Mouse (Mus musculus) heart, adult 11 months (tissue): ENCODE measurements around the gene Slc27a5.

ENCODE experiments used
- DNase-seq: peaks from one replicate; pipeline ENCODE4 v3.0.0; 2022

Slc27a5 gene

GRCm38 (mm10) chr7:12980291-12980690, 17.7 kb downstream of the Slc27a5 start:
- no peak for DNase-seq

DNA sequence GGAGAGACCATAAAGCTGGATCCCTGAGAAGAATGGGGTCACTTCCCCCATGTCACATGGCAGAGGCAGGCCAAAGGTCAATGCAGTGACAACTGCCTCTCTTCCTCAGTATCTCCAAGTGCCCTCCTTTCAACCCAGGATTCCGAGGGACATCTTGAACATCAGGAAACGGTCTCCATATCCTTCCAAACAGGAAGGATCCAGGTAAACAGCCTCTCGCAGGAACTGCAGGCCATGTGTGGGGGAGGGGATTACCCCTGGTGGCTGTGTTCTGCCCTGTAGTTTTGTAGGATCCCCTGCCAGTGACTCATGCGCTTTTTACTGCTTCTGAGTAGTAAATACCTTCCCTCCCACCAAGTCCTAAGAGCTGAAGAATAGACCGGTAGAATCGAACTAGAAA, 18.2 kb downstream of the Slc27a5 start:
- no peak for DNase-seq

DNA sequence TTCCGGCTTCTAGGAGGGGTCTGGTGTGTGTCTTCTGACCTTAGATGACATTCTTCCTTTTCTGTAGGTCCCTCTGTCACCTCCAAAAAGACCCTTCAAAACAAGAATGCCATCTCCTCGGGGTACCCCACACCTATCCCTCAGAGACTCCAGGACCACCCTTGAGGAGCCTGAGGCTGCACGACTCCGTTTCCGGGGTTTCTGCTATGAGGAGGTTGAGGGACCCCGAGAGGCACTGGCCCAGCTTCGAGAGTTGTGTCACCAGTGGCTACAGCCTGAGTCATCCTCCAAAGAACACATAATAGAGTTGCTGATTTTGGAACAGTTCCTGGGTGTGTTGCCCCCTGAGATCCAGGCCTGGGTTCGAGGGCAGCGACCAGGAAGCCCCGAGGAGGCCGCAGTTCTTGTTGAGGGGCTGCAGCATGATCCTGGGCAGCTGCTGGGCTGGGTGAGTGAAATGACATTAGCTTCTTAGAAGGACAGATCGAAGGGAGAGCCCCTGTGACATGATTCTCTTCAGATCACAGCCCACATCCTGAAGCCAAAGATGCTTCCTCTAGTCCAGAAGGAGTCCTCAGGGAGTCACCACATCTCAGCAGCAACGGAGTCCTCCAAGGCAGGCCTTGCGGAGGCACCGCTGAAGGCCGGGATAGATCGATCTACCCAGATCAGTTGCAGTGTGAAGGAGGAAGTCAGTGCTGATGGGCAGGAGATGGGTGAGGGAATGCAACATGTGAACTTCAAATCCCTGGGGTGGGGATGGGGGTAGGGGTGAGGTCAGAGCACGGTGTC, 18.9 kb downstream of the Slc27a5 start:
- peak; percentile 93 for DNase-seq

- peak; percentile 100 for DNase-seq
Measured at GRCm38 (mm10) chr7:12977682-12978389, 20.2 kb downstream of the Slc27a5 start, which contains the start of gene Zfp446. Gene Zfp446 (plus strand): TSS chr7:12977848.

DNA sequence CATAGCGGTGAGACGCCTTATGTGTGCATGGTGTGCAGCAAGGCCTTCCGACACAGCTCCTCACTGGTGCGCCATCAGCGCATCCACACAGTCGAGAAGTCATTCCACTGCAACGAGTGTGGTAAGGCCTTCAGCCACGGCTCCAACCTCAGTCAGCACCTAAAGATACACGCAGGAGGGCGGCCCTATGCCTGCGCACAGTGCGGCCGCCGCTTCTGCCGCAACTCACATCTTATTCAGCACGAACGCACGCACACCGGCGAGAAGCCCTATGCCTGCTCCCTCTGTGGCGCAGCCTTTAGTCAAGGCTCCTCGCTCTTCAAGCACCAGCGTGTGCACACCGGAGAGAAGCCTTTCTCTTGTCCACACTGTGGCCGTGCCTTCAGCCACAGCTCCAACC, 27.1 kb downstream of the Slc27a5 start:
- DNase-seq = no peak

GRCm38 (mm10) chr7:12966104-12966845, 31.7 kb downstream of the Slc27a5 start:
- no peak for DNase-seq

DNA sequence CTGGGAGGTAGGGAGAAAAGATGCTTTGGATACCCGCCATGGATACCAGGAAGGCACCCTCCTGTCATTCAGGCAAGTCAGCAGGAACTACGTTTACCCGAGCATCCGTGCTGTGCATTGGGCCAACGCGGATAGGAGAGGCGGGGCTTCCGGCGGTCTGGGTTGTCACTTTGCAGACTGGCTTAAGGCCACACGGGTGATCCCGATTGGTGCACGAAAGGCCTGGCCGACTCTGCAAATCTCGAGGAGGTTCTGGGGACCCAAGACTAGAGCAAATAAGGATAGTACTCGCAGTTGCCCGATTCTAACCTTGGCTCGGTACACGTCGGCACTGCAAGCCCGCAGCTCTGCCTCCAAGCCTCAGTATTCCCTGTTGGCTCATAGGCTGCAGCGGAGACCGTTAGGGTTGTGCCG, 32.3 kb downstream of the Slc27a5 start, which contains the start of gene Zfp324:
TSS of gene Zfp324 (plus strand) at position 161 of the 414 bp plus-strand sequence.
- peak; percentile 99 for DNase-seq

DNA sequence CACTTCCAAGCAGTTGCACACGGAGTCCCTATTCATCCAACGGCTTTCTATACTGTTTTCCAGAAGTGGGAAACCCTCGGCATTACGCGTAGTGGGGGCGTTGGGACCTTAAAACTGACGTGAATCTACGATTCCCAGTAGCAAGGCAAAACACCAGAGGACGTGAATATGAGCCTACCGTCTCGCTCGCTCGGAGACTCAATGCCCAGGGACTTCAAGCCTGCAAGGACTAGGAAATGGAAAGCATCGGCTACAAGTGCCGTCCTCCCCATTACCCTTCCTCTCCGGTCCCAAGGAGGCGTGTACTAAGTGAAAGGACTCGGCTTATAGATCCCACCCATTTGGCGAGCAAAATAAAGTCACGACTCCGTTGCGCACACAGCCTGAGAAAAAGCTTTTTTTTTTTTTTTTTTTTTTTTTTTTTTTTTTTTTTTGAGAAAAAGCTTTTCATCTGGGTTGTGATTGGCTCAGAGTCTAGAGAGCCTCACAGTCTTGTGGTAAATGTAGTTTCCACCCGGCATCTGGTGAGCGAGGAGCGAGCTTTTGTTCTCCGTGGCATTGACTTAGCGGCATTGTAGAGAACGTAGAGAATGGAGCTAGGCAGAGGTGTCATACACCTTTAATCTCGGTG, 36.4 kb downstream of the Slc27a5 start:
- DNase-seq = peak; percentile 97

DNA sequence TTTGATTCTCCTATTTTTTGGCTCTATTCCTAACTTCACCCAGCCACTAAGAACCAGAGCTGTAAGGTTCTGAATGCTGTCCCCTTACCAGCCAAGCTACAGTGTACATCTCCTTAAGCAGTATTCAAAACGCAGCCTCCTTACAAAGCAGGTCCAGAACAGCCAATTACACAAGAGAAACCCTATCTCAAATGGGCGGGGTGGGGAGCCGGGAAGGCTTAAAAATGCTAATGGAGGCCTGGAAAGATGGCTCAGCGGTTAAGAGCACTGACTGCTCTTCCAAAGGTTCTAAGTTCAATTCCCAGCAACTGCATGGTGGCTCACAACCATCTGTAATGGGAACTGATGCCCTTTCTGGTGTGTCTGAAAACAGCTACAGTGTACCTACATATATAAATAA, 38.3 kb downstream of the Slc27a5 start:
- DNase-seq = no peak

GRCm38 (mm10) chr7:12958948-12959347, 39.0 kb downstream of the Slc27a5 start:
- DNase-seq = no peak

GRCm38 (mm10) chr7:12957511-12957910, 40.5 kb downstream of the Slc27a5 start:
- no peak for DNase-seq

- no peak for DNase-seq
Measured at GRCm38 (mm10) chr7:12954896-12955295, 43.1 kb downstream of the Slc27a5 start.

- no peak for DNase-seq
Measured at GRCm38 (mm10) chr7:12949872-12950229, 48.1 kb downstream of the Slc27a5 start.

GRCm38 (mm10) chr7:12949032-12949871, 48.7 kb downstream of the Slc27a5 start:
- peak; percentile 100 for DNase-seq

GRCm38 (mm10) chr7:12943488-12943887, 54.5 kb downstream of the Slc27a5 start:
- no peak for DNase-seq

- DNase-seq = no peak
Measured at GRCm38 (mm10) chr7:12940599-12940998, 57.4 kb downstream of the Slc27a5 start.
